Mouse (Mus musculus): ENCODE measurements around the gene Vac14. TPM values are rescaled to one million over a fixed set of nuclear protein-coding genes. Genes with fewer than 3 reads are reported as not detected.

Gene Vac14
- total RNA-seq, 2 experiments from 2014 or later, result 15.8 to 16.1 TPM

DNA sequence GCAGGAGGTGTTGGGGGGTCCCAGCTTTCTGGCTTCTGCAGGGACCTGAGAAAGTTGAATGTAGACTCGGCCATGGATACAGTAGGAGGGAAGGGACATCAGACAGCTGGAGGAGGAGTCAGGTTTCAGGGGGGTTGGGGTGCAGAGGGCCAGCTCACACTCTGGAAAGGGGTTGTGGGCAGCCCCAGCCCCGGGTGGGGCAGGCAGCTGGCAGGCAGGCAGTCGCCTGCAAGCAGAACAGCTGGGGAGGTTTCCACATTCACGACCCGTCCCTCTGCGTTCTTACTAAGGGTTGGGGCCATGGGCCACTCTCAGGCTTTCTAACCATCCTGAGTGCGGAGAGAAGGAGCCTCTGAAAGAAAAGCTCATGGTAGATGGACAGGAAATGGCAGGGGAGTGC, 98.7 kb downstream of the Vac14 start:
- DNase-seq, result no peak

DNA sequence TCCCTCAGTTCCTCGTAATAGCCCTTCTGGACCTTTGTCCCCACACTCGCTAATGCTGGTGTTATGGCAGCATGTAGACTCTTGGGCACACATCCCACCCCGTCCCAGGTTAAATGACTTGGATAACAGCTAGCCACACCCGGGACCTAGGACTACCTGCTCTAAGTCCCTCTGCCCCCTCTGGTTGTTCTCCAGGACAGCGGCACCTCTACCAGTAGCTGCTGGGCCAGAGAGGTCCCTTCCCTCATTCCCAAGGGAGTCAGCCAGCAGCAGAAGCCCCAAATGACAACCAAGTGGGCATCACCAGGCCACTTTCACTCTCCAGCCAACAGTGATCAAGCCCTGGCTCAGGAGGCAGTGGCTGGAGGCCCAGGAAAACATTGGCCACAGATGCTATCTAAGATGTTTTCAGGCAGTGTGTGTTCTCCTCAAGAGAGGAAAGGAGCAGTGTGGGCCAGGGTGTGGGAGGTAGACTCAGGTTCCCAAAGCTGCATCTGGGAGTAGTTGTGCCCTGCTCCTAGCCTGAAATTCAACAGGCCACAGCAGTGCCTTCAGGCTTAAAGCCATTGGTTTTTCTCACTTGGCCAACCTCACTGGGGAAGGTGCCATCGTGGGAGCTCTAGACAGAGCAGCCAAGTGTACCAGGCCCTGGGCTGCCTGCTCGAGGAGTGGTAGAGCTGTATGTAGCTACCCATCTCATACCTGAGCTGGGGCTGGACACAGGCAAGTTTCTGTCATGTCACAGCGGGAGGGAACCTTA, 100.0 kb downstream of the Vac14 start:
- DNase-seq, result peak in 1 of 2 experiments; percentile 25

DNA sequence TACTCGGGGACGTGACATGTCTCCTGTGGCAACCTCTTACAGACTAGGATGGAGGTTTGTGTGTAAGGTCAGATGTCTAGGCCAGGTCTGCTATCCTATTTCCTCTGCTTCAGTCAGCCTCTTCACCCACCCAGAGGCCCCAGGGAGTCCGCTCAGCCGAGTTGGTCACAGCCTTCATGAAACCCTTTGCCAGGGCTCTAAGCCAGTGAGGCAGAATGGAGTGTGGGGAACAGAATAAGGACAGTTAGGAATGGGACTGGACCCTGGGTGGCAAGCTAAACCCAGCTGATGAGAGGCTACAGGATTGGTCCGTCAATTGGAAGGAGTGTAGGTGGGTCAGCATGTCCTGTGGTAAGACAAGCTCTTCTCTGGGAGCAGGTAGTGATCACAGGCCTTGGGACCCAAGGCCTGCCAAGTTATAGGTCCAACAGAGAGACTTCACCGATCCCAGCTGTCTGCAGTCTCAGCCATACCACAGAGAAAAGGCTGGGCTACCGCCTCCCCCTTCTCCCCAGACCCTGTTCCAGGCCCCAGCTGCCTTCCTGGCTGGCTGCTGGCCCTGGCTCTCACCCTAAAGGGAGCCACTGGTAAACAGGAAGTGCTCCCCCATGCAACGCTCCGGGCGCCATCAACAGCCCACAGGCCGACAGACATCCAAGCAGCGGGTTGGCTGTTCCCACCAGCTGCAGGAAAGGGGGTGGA, 100.7 kb downstream of the Vac14 start:
- peak; percentile 71 to 86 for DNase-seq

DNA sequence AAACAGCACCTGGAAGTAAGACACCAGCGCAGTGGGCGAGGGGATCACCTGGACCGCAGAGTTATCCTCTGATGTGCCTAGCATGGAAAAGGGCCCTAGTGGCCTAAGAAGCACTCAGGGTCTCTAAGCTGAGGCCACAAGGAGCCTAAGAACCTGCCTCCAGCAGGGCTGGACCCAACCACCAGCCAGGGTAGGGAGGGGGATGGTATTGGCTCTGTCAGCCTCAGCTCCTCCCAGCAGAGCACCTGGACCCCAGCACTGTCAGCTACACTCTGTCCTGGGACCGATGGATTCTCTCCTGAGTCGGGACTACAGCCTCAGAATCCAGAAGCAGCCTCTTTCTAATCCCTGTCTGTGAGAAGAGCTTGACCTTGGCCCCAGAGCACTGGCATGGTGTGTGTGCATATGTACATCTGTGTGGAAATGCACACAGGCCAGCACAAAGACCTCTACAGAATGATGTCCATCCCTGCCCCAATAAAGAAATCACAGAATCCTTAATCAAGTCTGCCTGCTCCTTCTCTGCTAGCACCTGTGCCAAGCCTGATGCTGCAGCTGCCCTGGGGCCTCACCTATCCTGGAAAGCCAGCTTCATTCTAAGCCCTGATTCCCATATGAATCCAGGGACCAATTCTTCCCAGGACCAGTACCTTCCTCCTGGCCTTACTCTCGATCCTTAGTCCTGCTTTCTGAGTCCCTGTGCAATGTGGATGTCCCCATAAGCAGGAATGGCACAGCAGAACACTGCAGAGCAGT, 101.7 kb downstream of the Vac14 start:
- DNase-seq, result peak in 1 of 2 experiments; percentile 29

DNA sequence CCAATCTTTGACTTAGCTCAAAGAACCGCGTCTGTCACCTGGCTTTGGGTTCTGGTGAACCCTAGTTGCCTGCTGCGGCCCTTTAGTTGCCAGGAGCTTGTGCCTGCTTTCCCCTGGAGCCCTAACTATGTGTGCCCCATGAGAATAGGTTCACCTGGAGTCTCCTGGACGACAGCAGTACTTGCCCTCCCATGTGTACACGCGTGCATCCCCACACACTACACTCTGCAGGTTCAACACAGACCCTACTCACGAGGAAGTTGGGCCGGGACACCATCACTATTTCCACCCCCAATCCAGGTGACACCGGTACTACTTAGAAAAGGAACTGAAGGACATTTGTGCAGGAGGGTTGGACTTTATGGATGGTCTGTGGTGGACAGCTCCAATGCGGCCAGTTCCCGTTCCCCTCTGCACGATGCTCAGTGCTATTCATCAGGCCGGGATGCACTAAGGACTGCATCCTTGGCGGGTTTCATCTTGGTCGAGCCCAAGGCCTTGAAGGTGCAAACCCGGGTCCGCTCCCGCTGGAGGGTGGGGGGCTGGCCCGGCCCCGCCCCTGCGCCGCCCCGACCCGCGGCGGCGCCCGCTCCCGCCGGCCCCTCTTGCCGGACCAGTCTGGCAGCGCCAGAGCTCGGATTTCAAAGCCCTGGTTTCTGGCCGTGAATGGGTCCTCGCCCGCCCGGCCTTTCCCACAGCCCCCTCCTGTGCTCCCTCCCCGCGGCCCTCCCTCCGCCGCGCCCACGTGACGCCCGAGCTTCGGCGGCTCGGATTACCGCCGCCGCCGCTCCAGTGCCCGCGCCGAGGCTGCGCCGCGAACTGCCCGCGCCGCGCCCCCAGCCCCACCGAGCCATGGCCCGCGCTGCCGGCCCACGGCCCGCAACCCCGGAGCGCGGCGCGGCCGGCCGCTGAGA, 102.6 kb downstream of the Vac14 start, which contains the start of gene Mtss1l:
Gene Mtss1l (plus strand): TSS at position 792 of the 914 bp plus-strand sequence.
- peak; percentile 81 to 87 for DNase-seq

- peak; percentile 48 to 68 for DNase-seq
Measured at GRCm38 (mm10) chr8:110721606-110722413, 103.4 kb downstream of the Vac14 start.

DNA sequence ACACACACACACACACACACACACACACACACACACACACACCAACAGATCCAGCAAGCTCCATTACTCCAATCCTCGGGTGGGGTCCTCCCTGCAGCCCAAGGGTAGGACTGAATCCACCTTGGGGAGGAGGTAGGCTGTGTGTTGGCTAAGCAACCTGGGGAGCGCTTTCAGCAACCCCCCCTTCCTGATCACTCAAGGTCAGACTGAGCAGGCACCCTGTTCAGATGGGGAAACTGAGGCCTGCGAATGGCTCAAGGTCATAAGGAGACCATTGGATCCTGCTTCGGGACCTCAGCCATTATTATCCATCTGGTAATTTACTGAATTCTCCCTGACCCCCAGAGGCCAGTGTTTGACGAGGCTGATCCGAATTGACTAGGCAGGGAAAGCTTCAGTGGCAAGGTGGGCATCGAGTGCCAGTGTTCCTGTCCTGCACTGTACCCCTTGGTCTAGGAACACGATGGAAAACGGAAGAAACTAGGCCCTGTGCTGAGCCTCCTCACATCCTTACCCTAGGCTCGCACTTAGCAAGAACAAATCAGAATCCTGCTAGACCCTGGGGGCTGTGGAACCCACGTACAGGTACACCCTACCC, 104.1 kb downstream of the Vac14 start:
- no peak for DNase-seq

DNA sequence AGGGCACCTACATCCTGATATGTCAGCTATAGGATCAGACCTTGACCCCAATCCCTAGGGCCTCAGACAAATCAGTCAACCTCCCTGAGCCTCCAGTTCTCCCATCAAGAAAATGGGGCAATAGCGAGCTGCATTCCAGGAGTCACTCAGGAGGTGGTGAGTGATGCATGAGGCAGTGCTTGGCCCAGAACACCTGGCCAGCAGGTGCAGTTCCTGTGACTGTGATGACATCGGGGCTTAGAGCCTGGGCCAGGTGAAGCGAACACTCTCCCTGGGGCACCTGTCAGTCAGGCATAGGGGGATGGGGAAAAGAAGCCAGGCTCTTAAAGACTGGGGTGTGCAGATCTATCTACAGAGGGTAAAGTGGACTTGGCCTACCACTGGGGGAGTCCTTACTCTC, 106.1 kb downstream of the Vac14 start:
- DNase-seq, result no peak

DNA sequence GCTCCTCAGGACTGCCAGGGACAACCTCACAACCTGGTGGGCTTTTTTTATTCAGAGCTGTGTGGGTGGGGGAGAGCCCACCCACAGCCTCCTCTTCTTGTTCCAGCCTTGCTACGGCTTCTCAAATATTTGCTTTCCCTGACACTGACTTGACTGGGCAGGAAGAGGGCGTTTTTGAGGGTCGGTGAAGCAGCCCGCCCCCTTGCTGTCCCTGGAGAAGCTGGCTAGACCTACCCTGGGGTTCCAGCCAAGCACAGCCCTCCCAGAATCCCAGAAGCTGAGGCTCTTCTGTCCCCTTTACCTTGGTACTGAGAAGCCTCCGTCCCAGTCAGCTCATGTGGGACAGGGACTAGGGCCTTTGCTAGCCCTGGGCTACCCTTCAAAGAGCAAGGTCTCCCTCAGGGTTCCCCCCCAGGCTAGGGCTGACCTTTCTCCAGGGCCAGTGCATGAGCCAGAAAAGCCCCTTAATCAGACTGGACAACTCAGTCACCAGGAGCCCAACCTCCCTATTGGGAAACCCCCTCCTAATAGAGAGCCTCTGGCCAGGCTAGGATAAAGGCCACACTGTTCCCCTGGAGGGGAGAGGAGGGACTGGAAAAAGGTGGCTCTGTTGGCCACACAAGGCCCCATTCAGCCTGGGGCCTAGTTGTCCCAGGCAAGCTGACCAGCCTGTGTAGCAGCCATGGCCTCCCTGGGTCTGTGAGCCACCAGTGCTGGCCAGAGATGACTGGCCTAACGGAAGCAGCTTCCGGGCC, 106.9 kb downstream of the Vac14 start:
- peak in 1 of 2 experiments; percentile 20 for DNase-seq

- peak in 1 of 2 experiments; percentile 83 for DNase-seq
Measured at GRCm38 (mm10) chr8:110726893-110727292, 108.5 kb downstream of the Vac14 start.

GRCm38 (mm10) chr8:110731346-110731859, 113.0 kb downstream of the Vac14 start:
- DNase-seq, result no peak

DNA sequence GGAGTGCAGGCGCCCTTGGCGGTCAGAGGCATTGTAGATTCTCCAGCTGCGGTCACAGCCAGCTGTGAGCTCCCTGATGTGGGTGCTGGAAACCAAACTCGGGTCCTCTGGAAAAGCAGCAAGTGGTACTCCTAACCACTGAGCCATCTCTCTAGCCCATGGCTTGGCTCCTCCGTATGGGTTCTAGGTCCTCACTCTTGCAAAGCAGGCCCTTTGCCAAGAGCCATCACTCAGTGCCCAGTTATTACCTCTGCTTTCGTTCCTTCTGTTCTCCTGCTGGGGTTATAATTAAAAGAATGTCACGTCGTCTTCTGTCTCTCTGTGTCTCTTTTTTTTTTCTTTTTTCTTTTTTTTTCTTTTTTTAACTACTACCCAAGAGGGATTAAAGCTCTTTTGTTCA, 114.7 kb downstream of the Vac14 start:
- no peak for DNase-seq

DNA sequence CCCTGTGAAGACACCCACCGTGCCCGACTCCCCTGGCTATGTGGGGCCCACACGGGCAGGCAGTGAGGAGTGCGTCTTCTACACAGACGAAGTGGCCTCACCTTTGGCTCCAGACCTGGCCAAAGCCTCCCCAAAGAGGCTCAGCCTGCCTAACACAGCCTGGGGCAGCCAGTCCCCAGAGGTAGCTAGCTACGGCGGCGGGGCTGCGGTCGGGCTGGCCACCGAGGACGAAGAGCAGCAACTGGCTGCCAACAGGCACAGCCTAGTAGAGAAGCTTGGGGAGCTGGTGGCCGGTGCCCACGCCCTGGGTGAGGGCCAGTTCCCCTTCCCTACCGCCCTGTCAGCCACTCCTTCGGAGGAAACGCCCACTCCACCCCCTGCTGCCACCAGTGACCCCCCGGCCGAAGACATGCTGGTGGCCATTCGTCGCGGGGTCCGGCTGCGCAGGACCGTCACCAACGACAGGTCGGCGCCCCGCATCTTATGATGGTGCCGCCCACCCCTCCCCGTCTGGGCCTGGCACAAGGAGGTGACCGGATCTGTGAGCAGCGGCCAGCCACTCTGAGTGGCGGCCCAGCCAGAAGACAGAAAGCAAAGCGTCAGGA, 120.3 kb downstream of the Vac14 start:
- DNase-seq, result no peak

GRCm38 (mm10) chr8:110740629-110741175, 122.3 kb downstream of the Vac14 start:
- DNase-seq, result no peak

DNA sequence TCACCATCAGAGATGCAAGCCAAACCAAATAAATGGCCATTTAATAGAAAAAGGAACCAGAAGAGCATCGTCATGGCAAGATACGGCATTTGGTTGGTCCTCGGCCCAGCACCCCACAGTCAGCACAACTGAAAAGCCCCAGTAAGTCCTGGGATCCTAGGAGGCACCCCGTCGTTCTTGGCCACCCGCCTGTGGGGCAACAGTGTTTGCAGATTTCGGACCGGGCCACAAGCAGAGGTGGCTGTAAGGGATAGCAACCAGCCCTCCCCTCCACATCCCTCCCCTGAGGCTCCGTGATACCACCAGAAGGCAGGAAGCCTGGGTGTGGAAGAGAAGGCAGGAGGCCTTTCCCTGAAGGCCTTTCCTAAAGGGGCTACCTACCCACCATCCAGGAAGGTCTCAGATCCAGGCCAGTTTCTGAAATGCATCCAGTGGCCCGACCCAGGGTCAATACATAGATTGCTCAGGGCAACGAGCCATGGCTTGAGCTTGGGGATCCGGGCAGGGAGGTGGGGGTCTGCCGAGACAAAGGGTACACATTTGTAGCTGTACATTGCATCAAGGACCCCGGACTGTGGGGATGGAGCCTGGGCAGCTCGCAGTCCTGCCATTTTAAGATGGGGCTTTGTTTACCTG, 123.5 kb downstream of the Vac14 start:
- no peak for DNase-seq

- DNase-seq, result no peak
Measured at GRCm38 (mm10) chr8:110742452-110742818, 124.0 kb downstream of the Vac14 start.

DNA sequence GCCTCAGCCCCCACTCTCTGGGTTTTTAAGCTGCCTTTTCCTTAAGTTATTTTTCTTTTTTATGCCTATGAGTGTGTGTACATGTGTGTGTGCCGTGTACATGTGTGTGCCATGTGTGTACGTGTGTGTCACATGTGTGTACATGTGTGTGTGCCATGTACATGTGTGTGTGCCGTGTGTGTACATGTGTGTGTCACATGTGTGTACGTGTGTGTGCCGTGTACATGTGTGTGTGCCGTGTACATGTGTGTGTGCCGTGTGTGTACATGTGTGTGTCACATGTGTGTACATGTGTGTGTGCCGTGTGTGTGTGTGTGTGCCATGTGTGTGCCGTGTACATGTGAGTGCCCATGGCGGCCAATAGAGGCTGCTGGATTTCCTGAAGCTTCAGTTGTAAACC, 126.8 kb downstream of the Vac14 start:
- no peak for DNase-seq

- DNase-seq, result no peak
Measured at GRCm38 (mm10) chr8:110746661-110747060, 128.3 kb downstream of the Vac14 start.

Data from heart, adult 18-20 months (tissue).